Mouse (Mus musculus) frontal cortex, adult (tissue): ENCODE data around the gene Myd88.

Experiments
- ATAC-seq: cut with Nextera tagmentation; 2 replicates; pipeline ENCODE4 v1.9.2; 2017; ENCODE audit warnings: mild to moderate bottlenecking, moderate library complexity, mixed read lengths; ENCODE audit not compliant: low TSS enrichment

Myd88 gene

DNA sequence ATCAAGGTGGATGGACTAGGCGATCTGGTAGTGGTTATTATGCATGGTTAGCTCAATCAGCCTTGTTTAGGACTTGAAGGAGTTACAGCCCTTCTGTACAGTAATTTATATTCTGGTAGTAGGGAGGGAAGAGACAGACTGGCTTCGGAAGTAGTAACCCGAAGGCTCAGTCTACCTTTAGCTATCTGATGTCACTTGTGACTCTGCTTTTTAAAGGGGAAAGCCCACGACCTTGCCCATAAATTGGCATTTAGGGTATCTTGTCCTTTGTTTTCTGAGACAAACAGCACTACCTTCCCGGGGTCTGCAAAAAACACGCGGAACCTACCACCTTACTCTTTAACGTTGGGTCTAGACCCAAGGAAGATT is 1.0 kb downstream of the Myd88 start:
- no peak for ATAC-seq

- ATAC-seq = no peak
These were observed 1.5 kb downstream of the Myd88 start, which contains the start of gene Acaa1a for GRCm38 (mm10) chr9:119339558-119340211. Gene Acaa1a, plus strand, starts transcription at chr9:119339676.

DNA sequence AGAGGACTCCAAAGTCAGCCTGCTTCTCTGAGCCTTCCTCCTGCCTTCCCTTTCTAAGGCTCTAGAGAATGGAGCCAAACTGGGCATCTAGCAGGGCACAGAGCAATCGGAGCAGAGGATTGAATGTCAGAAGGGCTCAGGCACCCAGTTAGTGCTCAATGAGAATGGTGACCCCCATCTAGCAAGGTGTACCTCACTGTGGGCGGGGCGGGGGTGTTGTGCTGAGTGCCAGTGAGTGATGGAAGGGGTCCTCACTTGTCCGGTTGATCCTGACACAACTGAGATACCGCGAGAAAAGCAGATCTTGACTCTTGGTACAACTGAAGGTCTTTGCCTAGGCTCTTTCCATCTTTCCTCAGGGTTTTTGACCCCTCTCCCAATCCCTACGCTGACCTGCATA is 2.1 kb downstream of the Myd88 start:
- ATAC-seq = no peak

- no peak for ATAC-seq
These were observed 2.9 kb downstream of the Myd88 start for GRCm38 (mm10) chr9:119338350-119338749.

- ATAC-seq = no peak
These were observed 3.4 kb downstream of the Myd88 start for GRCm38 (mm10) chr9:119337842-119338241.

DNA sequence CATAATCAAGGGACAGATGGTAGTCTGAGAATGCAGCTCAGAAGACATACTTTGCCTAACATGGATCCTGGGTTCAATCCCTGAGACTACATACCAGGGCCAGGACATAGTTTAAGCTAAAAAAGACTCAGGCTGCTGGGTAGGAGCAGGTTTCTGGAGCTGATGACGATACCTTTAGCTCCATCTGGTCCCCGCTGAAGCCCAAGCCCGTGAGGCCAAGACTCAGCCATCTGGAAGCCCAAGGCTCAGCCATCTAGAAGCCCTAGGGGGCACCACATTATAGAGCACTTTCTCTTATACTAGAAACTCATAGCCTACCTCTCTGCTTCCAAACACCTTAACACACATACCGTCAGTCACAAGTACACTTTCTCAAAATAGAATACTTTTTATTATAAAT is 5.6 kb downstream of the Myd88 start:
- no peak for ATAC-seq

GRCm38 (mm10) chr9:119334834-119335233 is 6.4 kb downstream of the Myd88 start:
- ATAC-seq = peak; percentile 62

DNA sequence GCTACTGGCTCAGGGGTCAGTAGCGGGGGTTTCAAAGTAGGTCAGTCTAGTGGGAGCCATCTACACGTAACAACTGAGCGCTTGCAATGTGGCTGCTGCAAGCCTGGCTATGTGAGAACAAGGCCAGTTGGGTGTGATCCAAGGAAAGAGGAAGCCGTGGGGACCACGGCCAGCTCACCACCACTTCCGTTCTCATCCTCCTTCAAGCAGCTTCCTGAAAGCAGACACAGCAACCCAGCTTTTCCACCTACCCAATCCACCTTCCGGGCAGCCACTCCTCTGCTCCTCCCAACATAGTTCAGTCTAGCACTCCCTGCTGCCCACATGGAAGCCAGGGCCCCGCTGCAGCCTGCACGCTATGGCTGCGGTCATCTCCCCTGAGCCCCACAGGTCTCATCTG is 6.9 kb downstream of the Myd88 start:
- ATAC-seq = peak; percentile 83

DNA sequence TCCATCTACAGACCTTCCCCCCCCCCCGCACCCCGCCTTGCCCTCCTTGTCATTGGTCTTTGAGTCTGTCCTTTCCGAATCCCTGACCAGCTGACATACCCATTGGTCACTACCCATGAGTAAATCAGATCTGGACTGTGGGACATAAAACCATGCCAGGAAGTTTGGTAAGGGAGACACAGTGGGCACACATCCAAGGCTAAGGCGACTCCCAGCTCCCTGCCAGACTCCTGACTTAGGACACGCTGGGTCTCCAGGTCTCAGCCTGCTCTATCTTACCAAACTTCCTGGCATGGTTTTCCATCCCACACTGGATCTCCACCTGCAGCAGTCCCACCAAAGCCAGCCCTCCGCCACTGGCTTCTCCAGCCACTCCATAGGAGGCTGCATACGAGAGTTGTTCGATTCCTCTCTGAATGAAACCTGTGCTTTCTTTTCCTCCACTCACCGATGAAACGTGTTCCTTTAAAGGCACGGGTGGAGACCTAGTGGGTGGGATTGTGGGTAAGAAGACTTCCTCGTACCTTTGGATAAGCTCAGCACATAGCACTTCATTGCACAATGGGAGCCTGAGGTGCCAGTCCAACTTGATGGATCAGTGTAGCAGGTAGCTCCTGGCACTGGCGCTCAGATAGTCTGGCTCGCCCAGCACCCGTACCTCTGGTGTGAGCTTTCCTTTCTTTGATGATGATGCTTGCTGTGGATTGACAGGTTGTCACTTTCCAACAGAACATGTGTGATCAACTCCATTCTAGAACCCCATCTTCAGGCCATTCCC is 10.8 kb downstream of the Myd88 start:
- no peak for ATAC-seq

- ATAC-seq = no peak
These were observed 12.7 kb downstream of the Myd88 start for GRCm38 (mm10) chr9:119328488-119328887.

DNA sequence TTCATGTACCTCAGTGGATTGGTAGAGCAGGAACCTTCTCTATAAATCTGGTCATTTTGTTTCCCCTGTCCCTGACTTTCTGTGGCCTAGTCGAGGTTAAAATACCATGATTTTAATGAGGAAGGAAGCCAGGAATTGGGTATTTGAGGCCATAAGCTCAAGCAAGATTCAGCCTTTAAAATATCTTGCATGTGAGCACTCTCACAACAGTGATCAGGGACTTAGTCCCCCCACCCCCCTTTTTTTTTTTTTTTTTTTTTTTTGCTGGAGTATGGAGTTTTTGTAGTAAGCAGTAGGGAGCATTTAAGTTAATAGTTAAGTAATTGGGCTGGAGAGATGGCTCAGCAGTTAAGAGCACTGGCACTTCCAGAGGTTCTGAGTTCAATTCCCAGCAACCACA is 17.1 kb downstream of the Myd88 start:
- no peak for ATAC-seq

DNA sequence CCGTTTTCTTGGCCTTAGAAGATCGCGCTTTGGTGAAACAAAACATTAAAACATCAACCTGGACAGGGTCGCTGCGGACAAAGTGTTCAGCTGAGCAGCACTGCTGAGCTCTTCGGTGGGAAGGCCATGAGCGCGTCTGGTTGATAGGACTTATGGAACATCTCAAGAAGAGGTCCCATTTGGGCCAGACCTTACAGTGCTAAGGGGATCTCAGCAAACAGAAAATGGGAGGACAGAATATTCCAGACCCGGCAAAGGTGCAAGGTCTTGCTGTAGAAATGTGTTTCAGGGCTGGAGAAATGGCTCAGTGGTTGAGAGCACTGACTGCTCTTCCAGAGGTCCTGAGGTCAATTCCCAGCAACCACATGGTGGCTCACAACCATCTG is 18.0 kb downstream of the Myd88 start:
- no peak for ATAC-seq

GRCm38 (mm10) chr9:119322289-119323259 is 18.6 kb downstream of the Myd88 start, which contains the start of gene Oxsr1:
Gene Oxsr1, minus strand, starts transcription at chr9:119322427.
- ATAC-seq = peak; percentile 97

DNA sequence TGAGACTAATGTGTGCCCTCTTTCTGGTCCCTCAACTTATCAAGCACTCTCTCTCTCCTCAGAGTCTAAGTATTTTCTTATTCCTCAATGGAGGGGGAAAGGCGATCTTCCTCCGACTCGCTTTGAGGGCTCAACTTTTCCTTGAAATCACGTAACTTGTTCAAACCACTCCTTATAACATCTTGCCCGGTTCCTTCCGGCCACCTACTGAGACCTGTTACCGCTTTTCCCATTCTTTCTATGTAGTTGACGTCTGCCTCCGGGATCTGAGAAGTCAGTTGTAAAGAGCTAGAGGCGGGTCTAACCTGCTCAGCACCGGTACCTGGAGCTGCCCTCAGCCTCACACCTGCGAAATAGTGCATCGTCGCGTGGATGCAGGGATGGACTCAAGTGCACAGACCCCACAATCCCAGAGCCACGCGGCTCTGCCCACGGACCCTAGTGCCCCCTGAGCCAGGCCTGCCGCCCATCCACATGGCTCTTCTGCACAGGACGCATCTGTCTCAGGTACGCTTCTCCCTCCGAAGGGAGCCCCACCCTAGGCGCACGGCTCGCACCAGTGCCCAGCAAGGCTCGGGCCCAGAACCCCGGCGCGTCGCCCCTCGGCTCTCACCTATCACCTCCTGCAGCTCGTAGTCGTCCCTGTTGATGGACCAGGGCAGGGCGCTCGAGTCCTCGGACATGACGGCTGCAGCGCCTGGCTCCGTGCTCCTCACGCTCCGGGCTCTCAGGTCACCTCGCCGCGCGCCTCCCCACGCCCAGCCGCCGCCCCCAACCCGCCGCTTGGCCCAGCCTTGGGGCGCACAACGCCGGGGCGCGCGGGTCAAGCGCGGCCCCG is 19.6 kb downstream of the Myd88 start:
- ATAC-seq = peak; percentile 19

- no peak for ATAC-seq
These were observed 20.3 kb downstream of the Myd88 start for GRCm38 (mm10) chr9:119320946-119321345.

DNA sequence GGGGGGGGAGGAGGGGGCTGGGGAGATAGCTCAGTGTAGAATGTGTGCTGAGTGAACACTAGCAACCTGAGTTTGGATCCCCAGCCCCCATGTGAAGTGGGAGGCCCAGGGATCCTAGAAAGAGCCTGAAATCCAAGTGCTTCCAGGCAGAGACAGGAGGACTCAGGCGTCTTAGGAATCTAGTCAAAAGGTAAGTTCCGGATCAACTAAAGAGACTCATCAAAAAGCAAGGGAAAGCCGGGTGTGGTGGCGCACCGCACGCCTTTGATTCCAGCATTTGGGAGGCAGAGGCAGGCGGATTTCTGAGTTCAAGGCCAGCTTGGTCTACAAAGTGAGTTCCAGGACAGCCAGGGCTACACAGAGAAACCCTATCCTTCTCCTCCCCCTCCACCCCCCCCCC is 20.8 kb downstream of the Myd88 start:
- ATAC-seq = no peak

DNA sequence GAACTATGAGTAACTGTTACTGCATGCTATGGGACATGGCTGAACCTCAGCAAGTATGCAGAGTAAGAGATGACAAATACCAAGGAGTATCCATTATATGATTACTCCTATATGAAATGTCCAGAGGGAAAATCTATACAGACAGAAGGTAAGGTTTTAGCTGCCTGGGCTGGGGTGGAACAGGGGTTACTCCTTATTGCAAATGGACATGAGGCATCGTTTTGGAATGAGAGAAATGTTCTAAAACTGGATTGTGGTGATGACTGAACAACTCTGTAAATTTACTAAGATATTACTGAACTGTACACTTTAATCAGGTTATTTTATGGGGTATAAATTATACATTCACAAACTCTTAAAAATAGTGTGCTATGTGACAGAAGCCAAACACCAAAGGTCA is 22.3 kb downstream of the Myd88 start:
- no peak for ATAC-seq

DNA sequence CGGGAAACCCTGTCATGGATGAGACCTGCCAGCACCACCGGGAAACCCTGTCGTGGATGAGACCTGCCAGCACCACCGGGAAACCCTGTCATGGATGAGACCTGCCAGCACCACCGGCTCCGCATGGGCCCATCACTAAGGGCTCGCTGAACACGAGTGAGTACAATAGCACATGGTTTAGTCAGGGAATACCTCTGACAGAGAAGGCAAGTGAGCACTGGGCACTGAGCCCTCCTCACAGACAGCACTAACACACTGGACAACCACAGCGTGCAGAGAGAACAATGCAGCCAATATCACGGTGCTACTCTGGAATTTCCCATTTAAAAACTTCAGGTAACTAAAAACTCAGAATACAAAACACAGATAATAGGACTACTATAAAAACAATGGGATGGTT is 28.1 kb downstream of the Myd88 start:
- ATAC-seq = no peak

- ATAC-seq = no peak
These were observed 32.1 kb downstream of the Myd88 start for GRCm38 (mm10) chr9:119309067-119309466.

GRCm38 (mm10) chr9:119305863-119306262 is 35.3 kb downstream of the Myd88 start:
- no peak for ATAC-seq

DNA sequence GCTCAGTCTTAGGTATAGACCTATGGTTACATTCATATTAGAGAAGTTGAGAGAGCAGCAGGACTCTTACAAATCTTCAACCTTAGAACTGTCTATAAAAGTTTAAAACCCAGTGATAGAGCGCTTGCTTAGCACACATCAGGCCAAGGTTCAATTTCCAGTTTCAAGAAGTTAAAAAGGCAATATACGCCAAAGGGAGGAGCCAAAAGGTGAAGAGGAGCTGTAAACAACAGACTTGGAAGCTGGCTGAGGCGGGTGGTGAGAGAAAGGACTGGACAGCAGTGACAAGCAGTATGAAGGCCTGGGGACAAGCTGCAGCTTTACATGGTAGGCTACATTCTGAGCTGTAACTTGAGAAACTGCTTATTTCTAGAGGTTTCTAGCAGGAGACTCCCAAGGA is 42.6 kb downstream of the Myd88 start:
- no peak for ATAC-seq
